Mouse (Mus musculus) megakaryocyte, embryonic 14.5 days (primary cell): Measurements from ENCODE around the gene Rbms3.

ENCODE experiments used
- FLI1 ChIP-seq: IDR thresholded peaks from 2 replicates; pipeline ENCODE4 v1.6.1; 2012; ENCODE audit warnings: low read length, inconsistent platforms, mixed read lengths
- GATA1 ChIP-seq: IDR thresholded peaks from 3 replicates; pipeline ENCODE4 v1.6.1; 2012; ENCODE audit warnings: mixed read lengths, low read length, inconsistent platforms, borderline replicate concordance

- TF ChIP-seq FLI1: no peak
- TF ChIP-seq GATA1: no peak
Measured at GRCm38 (mm10) chr9:116814495-116815094, 815.1 kb downstream of the Rbms3 start.
